Mouse (Mus musculus) bone marrow macrophage, adult 2 months (primary cell): ENCODE results near the gene Nde1.

Source experiments
- CTCF ChIP-seq: IDR thresholded peaks from 2 replicates; pipeline ENCODE4 v1.5.1; 2012; ENCODE audit warnings: low read depth, mild to moderate bottlenecking, low read length, moderate library complexity
- POLR2A ChIP-seq: IDR thresholded peaks from 2 replicates; pipeline ENCODE4 v1.6.1; 2012; ENCODE audit warnings: mild to moderate bottlenecking, low read depth, low read length, borderline replicate concordance

- no peak for TF ChIP-seq CTCF
- TF ChIP-seq POLR2A, result no peak
These were observed 6.6 kb downstream of the Nde1 start for GRCm38 (mm10) chr16:14169706-14170105.
